ENCODE assay signal across 9 mouse cellular contexts in genomic region chr8:85037366-85037680, GRCm38 (mm10). TPM values are rescaled to one million over a fixed set of nuclear protein-coding genes. Genes with fewer than 3 reads are reported as not detected.
DNase-seq lines count a peak whose midpoint lies in the region; ATAC-seq and TF ChIP-seq lines count a peak whose summit lies in the region.
"Had no signal": no experiment of that assay in that cellular context is flagged by ENCODE, and none has a peak within 500 bp of the region (broad histone marks: within the 10 kb centered on the region; RNA-seq: fewer than 3 reads in every experiment).

No protein-coding gene starts in this region.

- H3K79me2 ChIP-seq in heart, adult 2 months (replicated peaks; ENCODE audit: control insufficient read depth, insufficient read depth, low read length): peaks cover 5% of the 10 kb centered on the region

- H3K36me3 ChIP-seq in heart, adult 2 months (ENCODE audit: control insufficient read depth, insufficient read depth, low read length): peaks cover 5% of the 10 kb centered on the region
- peaks cover 56% of the 10 kb centered on the region for H3K36me3 ChIP-seq in E14TG2a.4 (ENCODE audit: insufficient read depth, low read length)
- H3K36me3 ChIP-seq in liver, embryonic 13.5 days: peaks cover 45% of the 10 kb centered on the region

- ATAC-seq in erythroid progenitor cell, adult 5-6 weeks (replicated peaks; ENCODE audit: low FRiP score, poor library complexity, severe bottlenecking): peak; percentile 7; the same call in 1 of the 2 replicates
- peak; percentile 32 for ATAC-seq in liver, embryonic 13.5 days (ENCODE audit: low read depth)

- no peak for TF ChIP-seq CTCF in heart, adult 2 months (IDR thresholded peaks at IDR 0.05)
- TF ChIP-seq CTCF in E14TG2a.4 (conservative IDR thresholded peaks at IDR 0.05; ENCODE audit: low read length): no peak

- peak overlapping the region; percentile 96 for H3K27ac ChIP-seq in heart, adult 2 months
- peak overlapping the region; percentile 97 for H3K27ac ChIP-seq in liver, embryonic 13.5 days

- intact Hi-C loops in heart, adult 2 months (cut with DNase I): loop anchor here (5.0 kb wide), 1 partner anchor 35 kb away; the partner anchor contains the start of gene Dhps
- intact Hi-C loops in heart, postnatal 36 days (cut with DNase I): loop anchor here (2.0 kb wide), 1 partner anchor 23 kb away; the partner anchor contains the start of gene Fbxw9

- H3K9ac ChIP-seq in heart, adult 2 months (ENCODE audit: low read depth, low read length): peak overlapping the region; percentile 94
- peak overlapping the region; percentile 93 for H3K9ac ChIP-seq in liver, embryonic 13.5 days

- 1% methylated on average over 14 of the region's 14 CpGs for WGBS in heart, adult 2 months
- under 1% methylated on average over 14 of the region's 14 CpGs for WGBS in liver, embryonic 13.5 days (ENCODE audit: insufficient replicate concordance)

- TF ChIP-seq POLR2A in heart, adult 2 months (IDR thresholded peaks at IDR 0.05; ENCODE audit: insufficient read depth, low read depth, low read length): no peak

- H3K4me3 ChIP-seq in heart, adult 2 months: peak overlapping the region; percentile 76
- H3K4me3 ChIP-seq in E14TG2a.4 (replicated peaks; ENCODE audit: low read length): peak overlapping the region; percentile 94
- peak overlapping the region; percentile 86 for H3K4me3 ChIP-seq in liver, embryonic 13.5 days (replicated peaks)

- H3K27me3 ChIP-seq in heart, adult 2 months (ENCODE audit: control insufficient read depth, insufficient read depth, low read length): no peaks in the 10 kb centered on the region
- no peaks in the 10 kb centered on the region for H3K27me3 ChIP-seq in E14TG2a.4 (ENCODE audit: insufficient read depth, low read length)
- H3K27me3 ChIP-seq in liver, embryonic 13.5 days: no peaks in the 10 kb centered on the region

- peaks cover 7% of the 10 kb centered on the region for H3K4me1 ChIP-seq in heart, adult 2 months (ENCODE audit: control insufficient read depth, insufficient read depth, low read length)
- peaks cover 70% of the 10 kb centered on the region for H3K4me1 ChIP-seq in E14TG2a.4 (replicated peaks; ENCODE audit: low read depth, low read length)
- H3K4me1 ChIP-seq in liver, embryonic 13.5 days (replicated peaks): peaks cover 71% of the 10 kb centered on the region

- H3K4me2 ChIP-seq in liver, embryonic 13.5 days: peak overlapping the region; percentile 93

- no peaks in the 10 kb centered on the region for H3K9me3 ChIP-seq in E14TG2a.4 (ENCODE audit: low read length)
- no peaks in the 10 kb centered on the region for H3K9me3 ChIP-seq in liver, embryonic 13.5 days (replicated peaks)

- DNase-seq in heart, adult 2 months: no peak
- no peak for DNase-seq in heart, postnatal 36 days
- no peak for DNase-seq in liver, embryonic 13.5 days
- DNase-seq in urinary bladder, postnatal 4 days (ENCODE audit: low spot score in 2 of 2): no peak
- DNase-seq in T-cell, adult 2 months (ENCODE audit: low spot score): no peak
- no peak for DNase-seq in gastrocnemius, postnatal 25 days

- no peak for TF ChIP-seq EP300 in heart, adult 2 months (IDR thresholded peaks at IDR 0.05; ENCODE audit: insufficient read depth, low read depth, low read length)

RNA-seq across cellular contexts. Expression of gene Tnpo2, which starts 0.6 kb away (rescaled TPM):
- total RNA-seq in heart, adult 2 months (2021): 10 to 100 TPM; 26.8 to 28.4 TPM
- 26.8 and 34.8 TPM in 2 replicates for polyA plus RNA-seq in heart, adult 2 months (2012; rRNA removed)
- total RNA-seq in heart, postnatal 36 days (2021): 10 to 100 TPM; 28.1 to 35.1 TPM
- 24.9 and 35.6 TPM in 2 replicates for total RNA-seq in erythroid progenitor cell, adult 5-6 weeks (2015; ENCODE audit: low replicate concordance)
- 31.8 and 40.2 TPM in 2 replicates for total RNA-seq in erythroid progenitor cell, adult 5-6 weeks (2017; ENCODE audit: low replicate concordance)
- polyA plus RNA-seq in liver, embryonic 13.5 days (2015; fragmentation: Nextera tagmentation; extraction: Ambion mirVana): 24.0 and 28.2 TPM in 2 replicates
- 10 to 100 TPM; 23.5 to 27.9 TPM for total RNA-seq in gastrocnemius, postnatal 25 days (2021)

RNA-seq across cellular contexts. Expression of gene Trir, which starts 10.7 kb away (rescaled TPM):
- total RNA-seq in heart, adult 2 months (2021): 10 to 100 TPM; 81.5 to 94.1 TPM
- polyA plus RNA-seq in heart, adult 2 months (2012; rRNA removed): 47.2 and 54.3 TPM in 2 replicates
- 10 to 100 TPM; 80.7 to 84.2 TPM for total RNA-seq in heart, postnatal 36 days (2021)
- total RNA-seq in erythroid progenitor cell, adult 5-6 weeks (2015; ENCODE audit: low replicate concordance): 143 and 183 TPM in 2 replicates
- 140 and 476 TPM in 2 replicates for total RNA-seq in erythroid progenitor cell, adult 5-6 weeks (2017; ENCODE audit: low replicate concordance)
- polyA plus RNA-seq in liver, embryonic 13.5 days (2015; fragmentation: Nextera tagmentation; extraction: Ambion mirVana): 83.1 and 91.4 TPM in 2 replicates
- total RNA-seq in gastrocnemius, postnatal 25 days (2021): 10 to 100 TPM; 66.5 to 69.4 TPM

RNA-seq across cellular contexts. Expression of gene Asna1, which starts 12.2 kb away (rescaled TPM):
- 10 to 100 TPM; 58.5 to 71.8 TPM for total RNA-seq in heart, adult 2 months (2021)
- polyA plus RNA-seq in heart, adult 2 months (2012; rRNA removed): 104 and 133 TPM in 2 replicates
- 10 to 100 TPM; 66.2 to 69.8 TPM for total RNA-seq in heart, postnatal 36 days (2021)
- total RNA-seq in erythroid progenitor cell, adult 5-6 weeks (2015; ENCODE audit: low replicate concordance): 42.8 and 69.2 TPM in 2 replicates
- total RNA-seq in erythroid progenitor cell, adult 5-6 weeks (2017; ENCODE audit: low replicate concordance): 19.0 and 29.3 TPM in 2 replicates
- 80.1 and 81.5 TPM in 2 replicates for polyA plus RNA-seq in liver, embryonic 13.5 days (2015; fragmentation: Nextera tagmentation; extraction: Ambion mirVana)
- 10 to 100 TPM; 45.6 to 48.2 TPM for total RNA-seq in gastrocnemius, postnatal 25 days (2021)

RNA-seq across cellular contexts. Expression of gene Fbxw9, which starts 22.5 kb away (rescaled TPM):
- 1 to 10 TPM; 2.4 to 2.5 TPM for total RNA-seq in heart, adult 2 months (2021)
- 9.3 and 10.5 TPM in 2 replicates for polyA plus RNA-seq in heart, adult 2 months (2012; rRNA removed)
- total RNA-seq in heart, postnatal 36 days (2021): 1 to 10 TPM; 3.4 to 4.3 TPM
- 4.3 and 10.5 TPM in 2 replicates for total RNA-seq in erythroid progenitor cell, adult 5-6 weeks (2015; ENCODE audit: low replicate concordance)
- total RNA-seq in erythroid progenitor cell, adult 5-6 weeks (2017; ENCODE audit: low replicate concordance): 1.4 and 2.8 TPM in 2 replicates
- polyA plus RNA-seq in liver, embryonic 13.5 days (2015; fragmentation: Nextera tagmentation; extraction: Ambion mirVana): 8.7 and 9.0 TPM in 2 replicates
- total RNA-seq in gastrocnemius, postnatal 25 days (2021): 1 to 10 TPM; 1.8 to 2.2 TPM

RNA-seq across cellular contexts. Expression of gene Best2, which starts 23.0 kb away (rescaled TPM):
- not detected for total RNA-seq in heart, adult 2 months (2021)
- polyA plus RNA-seq in heart, adult 2 months (2012; rRNA removed): not detected in 2 replicates
- total RNA-seq in heart, postnatal 36 days (2021): not detected
- not detected in 2 replicates for total RNA-seq in erythroid progenitor cell, adult 5-6 weeks (2015; ENCODE audit: low replicate concordance)
- not detected in 2 replicates for total RNA-seq in erythroid progenitor cell, adult 5-6 weeks (2017; ENCODE audit: low replicate concordance)
- polyA plus RNA-seq in liver, embryonic 13.5 days (2015; fragmentation: Nextera tagmentation; extraction: Ambion mirVana): not detected in 2 replicates
- not detected for total RNA-seq in gastrocnemius, postnatal 25 days (2021)
- total RNA-seq: neutrophil, adult 5-6 weeks had no signal
